Mouse (Mus musculus) CH12.LX (cell line): ENCODE results near the gene Hnrnpul1. TPM values are rescaled to one million over a fixed set of nuclear protein-coding genes. Genes with fewer than 3 reads are reported as not detected.

Experiments used
- DNase-seq: peaks from one replicate; pipeline ENCODE4 v3.0.0-alpha.2; 2013; ENCODE audit errors: extremely low read depth
- H3K27ac ChIP-seq: 2 replicates; pipeline ENCODE4 v1.5.1; 2012; ENCODE audit warnings: low read depth, mild to moderate bottlenecking, control low read depth, moderate library complexity; ENCODE audit not compliant: insufficient read depth
- H3K27me3 ChIP-seq: replicated peaks from 2 replicates; pipeline ENCODE3; 2012; ENCODE audit warnings: inconsistent platforms
- H3K36me3 ChIP-seq, 2 experiments: replicated peaks in 1 of 2; 2 replicates each; pipeline versions ENCODE3 to v1.6.1; 2012; ENCODE audit warnings: inconsistent platforms in 1 of 2, low read length in 1 of 2, mild to moderate bottlenecking in 1 of 2, mixed read lengths in 1 of 2, moderate library complexity in 1 of 2; ENCODE audit not compliant: control insufficient read depth in 1 of 2, insufficient read depth in 1 of 2
- H3K4me1 ChIP-seq, 2 experiments: 2 replicates each; pipeline ENCODE4 v1.6.1; 2012; ENCODE audit warnings: inconsistent platforms in 1 of 2, moderate library complexity in 1 of 2; ENCODE audit not compliant: insufficient read depth in 2 of 2, control insufficient read depth in 1 of 2
- H3K4me2 ChIP-seq: 2 replicates; pipeline ENCODE4 v1.6.1; 2012; ENCODE audit warnings: low read depth, mild to moderate bottlenecking, control low read depth; ENCODE audit not compliant: poor library complexity, insufficient read depth, severe bottlenecking
- H3K4me3 ChIP-seq, 3 experiments: fragments of 150-350 bp in 1 of 3; sonication (generic) in 1 of 3; replicated peaks in 1 of 3; 2 replicates each; pipeline versions ENCODE3 to v1.5.1; 2011 to 2012; ENCODE audit warnings: low read depth in 2 of 3, low read length in 2 of 3, mild to moderate bottlenecking in 2 of 3, moderate library complexity in 2 of 3, control low read depth in 1 of 3, improper control_type of control experiment in 1 of 3, inconsistent platforms in 1 of 3, mixed read lengths in 1 of 3; ENCODE audit not compliant: poor library complexity in 1 of 3
- H3K79me2 ChIP-seq: replicated peaks from 2 replicates; pipeline ENCODE4 v1.6.1; 2012; ENCODE audit warnings: mild to moderate bottlenecking, moderate library complexity; ENCODE audit not compliant: control insufficient read depth, poor library complexity, insufficient read depth, severe bottlenecking; ENCODE audit errors: extremely low read depth
- H3K9ac ChIP-seq: 2 replicates; pipeline ENCODE4 v1.6.1; 2012; ENCODE audit warnings: low read depth, mild to moderate bottlenecking, control low read depth, moderate library complexity; ENCODE audit not compliant: insufficient read depth
- H3K9me3 ChIP-seq: replicated peaks from 2 replicates; pipeline ENCODE3; 2012; ENCODE audit warnings: low read length, inconsistent platforms, mixed read lengths
- BHLHE40 ChIP-seq: IDR thresholded peaks from 2 replicates; pipeline ENCODE4 v1.6.1; 2011; ENCODE audit warnings: mild to moderate bottlenecking, low read depth, low read length, improper control_type of control experiment
- CTCF ChIP-seq, 2 experiments: IDR thresholded peaks in 1 of 2; conservative IDR thresholded peaks in 1 of 2; 2 replicates each; pipeline ENCODE4 v1.5.1; 2011 to 2012; ENCODE audit warnings: low read depth in 2 of 2, low read length in 2 of 2, improper control_type of control experiment in 1 of 2, inconsistent platforms in 1 of 2, mild to moderate bottlenecking in 1 of 2, moderate library complexity in 1 of 2
- GABPA ChIP-seq: IDR thresholded peaks from 2 replicates; pipeline ENCODE4 v1.6.1; 2012; ENCODE audit warnings: low read depth, low read length, improper control_type of control experiment, inconsistent platforms; ENCODE audit not compliant: insufficient replicate concordance
- HCFC1 ChIP-seq: IDR thresholded peaks from 2 replicates; pipeline ENCODE4 v1.6.1; 2012; ENCODE audit warnings: low read depth, mild to moderate bottlenecking, inconsistent platforms, low read length, improper control_type of control experiment
- JUND ChIP-seq: conservative IDR thresholded peaks from 2 replicates; pipeline ENCODE4 v1.6.1; 2011; ENCODE audit warnings: low read depth, low read length, improper control_type of control experiment
- MAFK ChIP-seq: IDR thresholded peaks from 2 replicates; pipeline ENCODE4 v1.6.1; 2011; ENCODE audit warnings: low read length, improper control_type of control experiment; ENCODE audit not compliant: insufficient replicate concordance
- MXI1 ChIP-seq: IDR thresholded peaks from 2 replicates; pipeline ENCODE4 v1.6.1; 2011; ENCODE audit warnings: mild to moderate bottlenecking, low read depth, low read length, improper control_type of control experiment
- NRF1 ChIP-seq: IDR thresholded peaks from 2 replicates; pipeline ENCODE4 v1.6.1; 2014; ENCODE audit warnings: low read depth, mild to moderate bottlenecking, inconsistent platforms, low read length, improper control_type of control experiment, moderate library complexity
- PAX5 ChIP-seq: IDR thresholded peaks from 2 replicates; pipeline ENCODE4 v1.6.1; 2012; ENCODE audit warnings: low read length, inconsistent platforms, mixed read lengths
- POLR2A ChIP-seq: IDR thresholded peaks from 2 replicates; pipeline ENCODE4 v1.6.1; 2011; ENCODE audit warnings: low read depth, mild to moderate bottlenecking, improper control_type of control experiment, low read length
- POLR2AphosphoS2 ChIP-seq: IDR thresholded peaks from 2 replicates; pipeline ENCODE4 v1.6.1; 2011; ENCODE audit warnings: low read depth, low read length, improper control_type of control experiment
- RAD21 ChIP-seq: IDR thresholded peaks from 2 replicates; pipeline ENCODE4 v1.6.1; 2011; ENCODE audit warnings: low read depth, mild to moderate bottlenecking, low read length, improper control_type of control experiment, moderate library complexity
- ZKSCAN1 ChIP-seq: IDR thresholded peaks from 2 replicates; pipeline ENCODE4 v1.6.1; 2012; ENCODE audit warnings: low read depth, inconsistent platforms, low read length, improper control_type of control experiment, borderline replicate concordance
- dilution Hi-C: fragments of 300-500 bp; cut with MboI; formaldehyde crosslinking; loops from 2 replicates; pipeline ENCODE4 v1.14.3; 2020; ENCODE audit warnings: low sequenced_read_pairs; ENCODE audit not compliant: extremely low pct_unique_long_range_greater_than_20kb, extremely low pct_ligation_motif_present
- in situ Hi-C: fragments of 300-500 bp; cut with MboI; formaldehyde crosslinking; loops from 3 replicates; pipeline ENCODE4 v1.14.3; 2019; ENCODE audit warnings: low sequenced_read_pairs, low pct_ligation_motif_present, low pct_unique_long_range_greater_than_20kb, mixed read lengths
- polyA plus RNA-seq: library from polyadenylated mRNA; unstranded; fragments of >175 nt; gene quantifications from 2 replicates; pipeline ENCODE4 v1.2.1, GENCODE M21; 2012; ENCODE audit warnings: low read depth; ENCODE audit not compliant: insufficient read length
- total RNA-seq, 2 experiments: library from RNA; depleted of rRNA; stranded (reverse); fragments of 300-350 nt in 1 of 2; fragments of >200 nt in 1 of 2; gene quantifications; 2 replicates each; pipeline ENCODE4 v1.2.3; 2012 to 2014

The Hnrnpul1 gene
- total and polyA plus RNA-seq, 3 experiments: 52.6 to 188 (median 72.2) TPM

DNA sequence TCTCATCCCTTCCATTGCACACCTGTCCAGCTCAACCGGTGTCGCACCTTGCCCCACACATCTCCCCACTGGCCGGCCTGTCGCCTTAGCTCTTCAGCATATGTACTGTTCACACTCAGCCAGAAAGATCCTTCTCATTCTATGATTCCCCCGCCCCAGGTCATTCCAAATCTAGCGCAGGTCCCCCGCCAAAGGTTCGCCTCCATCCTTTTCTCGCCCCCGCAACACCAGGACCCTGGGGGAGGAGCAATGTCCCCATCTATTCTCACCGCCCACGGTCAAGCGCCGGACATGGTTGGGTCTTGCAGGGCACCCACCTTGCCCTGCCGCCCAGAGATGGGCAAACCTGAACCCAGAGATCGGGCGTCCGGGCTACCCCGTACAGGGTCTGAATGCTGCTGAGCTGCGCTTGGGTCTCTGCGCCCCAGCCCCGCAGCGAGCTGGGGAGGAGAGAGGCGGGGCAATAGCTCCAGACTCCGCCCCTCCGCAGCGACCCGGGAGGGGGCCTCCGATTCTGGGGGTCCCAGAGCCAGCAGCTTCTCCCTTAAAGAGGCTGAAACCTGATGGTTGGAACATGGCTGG lies 79.7 kb downstream of the Hnrnpul1 start, which contains the start of gene Tmem91:
Tmem91 (minus strand) TSS at position 448 of the 582 bp plus-strand sequence.
- dilution Hi-C loops (no loop called here), in situ Hi-C loops (no loop called here)
- Histone ChIP-seq H3K27ac (no peak within 1 kb of the TSS), H3K79me2 (no peaks in the 10 kb centered on the region), H3K36me3 (peaks cover 2 to 22% of the 10 kb centered on the region in 2 experiments), H3K27me3 (no peaks in the 10 kb centered on the region), H3K4me1 (peaks cover 5 to 28% of the 10 kb centered on the region in 2 experiments; a peak in 3 of 4 replicates), H3K9me3 (peaks cover 6% of the 10 kb centered on the region), H3K4me3 (no peak within 1 kb of the TSS), H3K4me2 (no peak within 1 kb of the TSS), H3K9ac (no peak within 1 kb of the TSS)
- TF ChIP-seq BHLHE40: no peak
- peak; percentile 16; the same call in 1 of the 2 replicates for TF ChIP-seq POLR2AphosphoS2
- DNase-seq: no peak

DNA sequence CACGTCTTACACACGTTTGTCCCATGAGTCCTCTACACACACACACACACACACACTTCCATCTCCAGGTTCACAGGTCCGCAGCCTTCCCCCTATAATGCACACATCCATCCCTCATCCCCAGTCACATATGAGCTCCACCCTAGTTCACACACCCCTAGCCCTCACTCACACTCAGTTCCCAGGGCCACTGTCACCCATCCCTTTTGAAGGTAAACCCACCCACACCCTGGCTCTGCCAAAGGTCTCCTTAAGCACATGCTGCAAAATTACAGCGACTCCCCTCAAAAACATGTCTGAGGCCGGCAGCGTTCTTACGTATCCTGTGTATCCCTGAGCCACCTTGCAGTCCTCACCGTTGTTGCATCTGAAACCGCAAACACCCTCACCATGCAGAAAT lies 80.3 kb downstream of the Hnrnpul1 start:
- Histone ChIP-seq H3K9me3 (peaks cover 6% of the 10 kb centered on the region), H3K4me3 (no peak overlapping the region), H3K27me3 (no peaks in the 10 kb centered on the region), H3K4me2 (no peak overlapping the region), H3K36me3 (peaks cover 4 to 27% of the 10 kb centered on the region in 2 experiments), H3K27ac (no peak overlapping the region), H3K9ac (no peak overlapping the region), H3K79me2 (no peaks in the 10 kb centered on the region), H3K4me1 (peaks cover 2 to 24% of the 10 kb centered on the region in 2 experiments; a peak in 2 of 4 replicates)
- TF ChIP-seq POLR2A: no peak
- TF ChIP-seq ZKSCAN1: no peak
- no peak for TF ChIP-seq POLR2AphosphoS2
- no peak for TF ChIP-seq HCFC1
- no peak for TF ChIP-seq MAFK
- no peak for TF ChIP-seq RAD21
- TF ChIP-seq MXI1: no peak
- in situ Hi-C loops: no loop called here
- dilution Hi-C loops: no loop called here
- no peak for DNase-seq

DNA sequence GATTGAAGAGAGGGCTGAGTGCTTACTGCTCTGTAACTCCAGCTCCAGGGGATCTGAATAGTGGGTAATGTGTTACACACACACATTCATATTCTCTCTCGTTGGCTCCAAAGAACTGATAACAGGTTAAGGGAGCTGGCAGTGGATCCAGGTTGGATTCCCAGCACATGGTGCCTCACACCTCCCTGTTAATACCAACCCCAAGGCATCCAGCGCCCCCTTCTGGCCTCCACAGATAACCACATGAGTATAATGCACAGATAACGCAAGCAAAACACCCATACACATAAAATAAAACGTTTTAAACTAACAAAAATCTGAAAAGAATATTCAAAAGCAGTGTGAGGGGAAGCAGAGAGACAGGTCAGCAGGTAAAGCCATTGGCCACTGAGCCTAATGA lies 82.1 kb downstream of the Hnrnpul1 start:
- H3K4me3 ChIP-seq: no peak overlapping the region
- no peak overlapping the region for H3K27ac ChIP-seq
- H3K36me3 ChIP-seq: peaks cover 22 to 46% of the 10 kb centered on the region in 2 experiments
- no peaks in the 10 kb centered on the region for H3K79me2 ChIP-seq
- no peak overlapping the region for H3K9ac ChIP-seq
- no peaks in the 10 kb centered on the region for H3K27me3 ChIP-seq
- no peak overlapping the region for H3K4me2 ChIP-seq
- in situ Hi-C loops (no loop called here), dilution Hi-C loops (no loop called here)
- peaks cover 6% of the 10 kb centered on the region for H3K9me3 ChIP-seq
- no peak for DNase-seq
- peak in 1 of 2 experiments; percentile 48; a peak in 2 of 4 replicates for TF ChIP-seq CTCF (conservative IDR thresholded peaks at IDR 0.05 in 1 of 2, IDR thresholded peaks at IDR 0.05 in 1 of 2; ENCODE audit: low read depth in 2 of 2, low read length in 2 of 2)
- TF ChIP-seq NRF1: no peak
- TF ChIP-seq PAX5: no peak
- TF ChIP-seq ZKSCAN1: no peak
- TF ChIP-seq JUND: no peak
- TF ChIP-seq GABPA: no peak
- H3K4me1 ChIP-seq: peaks cover 0 to 7% of the 10 kb centered on the region in 2 experiments; a peak in 2 of 4 replicates
